Mouse (Mus musculus) heart, adult 2 months (tissue): Measurements from ENCODE around the gene Dnajc3.

Source experiments
- CTCF ChIP-seq: fragments of 200-600 bp; IDR thresholded peaks from 2 replicates; pipeline ENCODE4 v1.8.1; 2022; ENCODE audit warnings: antibody characterized with exemption, mild to moderate bottlenecking, moderate library complexity
- POLR2A ChIP-seq: fragments of 200-500 bp; IDR thresholded peaks from 2 replicates; pipeline ENCODE4 v1.6.1; 2011; ENCODE audit warnings: mild to moderate bottlenecking, low read depth, low read length, control low read depth; ENCODE audit not compliant: insufficient read depth

DNA sequence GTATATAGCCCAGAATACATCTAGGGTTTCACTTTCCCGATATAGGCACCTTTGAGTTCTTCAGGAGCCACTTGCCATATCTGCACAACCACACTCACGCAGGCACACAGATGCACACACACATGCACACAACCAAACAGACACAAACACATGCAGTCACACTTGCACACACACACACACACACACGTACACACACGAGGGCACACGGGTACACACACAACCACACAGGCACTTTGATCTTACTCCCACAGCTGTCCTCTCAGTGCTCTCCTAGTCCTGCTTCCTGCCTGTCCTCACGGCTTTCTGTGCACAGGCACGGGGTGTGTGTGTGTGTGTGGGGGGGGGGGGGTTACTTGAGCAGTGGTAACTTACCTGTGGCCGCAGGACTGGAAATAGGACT is 4.8 kb upstream of the Dnajc3 start:
- TF ChIP-seq CTCF (no peak), POLR2A (no peak)
